Mouse (Mus musculus) NIH3T3 (cell line): ENCODE data around the gene Ccl9.

Source experiments
- DNase-seq: peaks from one replicate; pipeline ENCODE4 v3.0.0-alpha.2; 2012; ENCODE audit warnings: low read depth

Gene Ccl9

GRCm38 (mm10) chr11:83578186-83578760 is at the start of gene Ccl9:
Gene Ccl9 (minus strand): TSS chr11:83578636.
- DNase-seq = peak; percentile 63

- peak; percentile 53 for DNase-seq
These were observed 45.1 kb upstream of the Ccl9 start for GRCm38 (mm10) chr11:83623586-83623985.

GRCm38 (mm10) chr11:83619037-83619436 is 40.6 kb upstream of the Ccl9 start:
- no peak for DNase-seq

GRCm38 (mm10) chr11:83618238-83618637 is 39.8 kb upstream of the Ccl9 start:
- no peak for DNase-seq

GRCm38 (mm10) chr11:83616586-83616985 is 38.1 kb upstream of the Ccl9 start:
- DNase-seq = peak; percentile 34

- no peak for DNase-seq
These were observed 32.5 kb upstream of the Ccl9 start for GRCm38 (mm10) chr11:83610900-83611299.

GRCm38 (mm10) chr11:83606396-83606795 is 28.0 kb upstream of the Ccl9 start:
- peak; percentile 50 for DNase-seq

- DNase-seq = no peak
These were observed 27.1 kb upstream of the Ccl9 start for GRCm38 (mm10) chr11:83605535-83605934.

- no peak for DNase-seq
These were observed 26.3 kb upstream of the Ccl9 start for GRCm38 (mm10) chr11:83604698-83605097.

- no peak for DNase-seq
These were observed 25.0 kb upstream of the Ccl9 start for GRCm38 (mm10) chr11:83603399-83603798.

- no peak for DNase-seq
These were observed 22.1 kb upstream of the Ccl9 start for GRCm38 (mm10) chr11:83600576-83600975.

GRCm38 (mm10) chr11:83598991-83599390 is 20.6 kb upstream of the Ccl9 start:
- DNase-seq = peak; percentile 18

- no peak for DNase-seq
These were observed 19.9 kb upstream of the Ccl9 start for GRCm38 (mm10) chr11:83598207-83598837.

- DNase-seq = peak; percentile 70
These were observed 19.4 kb upstream of the Ccl9 start for GRCm38 (mm10) chr11:83597796-83598195.

GRCm38 (mm10) chr11:83595669-83596455 is 17.4 kb upstream of the Ccl9 start:
- no peak for DNase-seq

- DNase-seq = no peak
These were observed 15.0 kb upstream of the Ccl9 start for GRCm38 (mm10) chr11:83593453-83593852.

- DNase-seq = no peak
These were observed 14.4 kb upstream of the Ccl9 start, which contains the start of gene Ccl6 for GRCm38 (mm10) chr11:83592853-83593252. Gene Ccl6 (minus strand): TSS chr11:83593087.

- DNase-seq = no peak
These were observed 5.8 kb upstream of the Ccl9 start for GRCm38 (mm10) chr11:83584232-83584631.

- no peak for DNase-seq
These were observed 5.0 kb upstream of the Ccl9 start for GRCm38 (mm10) chr11:83583450-83583754.

- DNase-seq = peak; percentile 91
These were observed 4.4 kb upstream of the Ccl9 start for GRCm38 (mm10) chr11:83582626-83583449.

GRCm38 (mm10) chr11:83581626-83582610 is 3.5 kb upstream of the Ccl9 start:
- peak; percentile 73 for DNase-seq
